Mouse (Mus musculus) forebrain, embryonic 11.5 days (tissue): ENCODE measurements around the gene Donson. TPM values are rescaled to one million over a fixed set of nuclear protein-coding genes. Genes with fewer than 3 reads are reported as not detected.

Experiments used
- ATAC-seq: fragments of 200-750 bp; cut with Nextera tagmentation; replicated peaks from 2 replicates; pipeline ENCODE4 v1.8.0; 2017; ENCODE audit warnings: moderate TSS enrichment; ENCODE audit not compliant: low FRiP score
- DNase-seq: peaks from one replicate; pipeline ENCODE4 v3.0.0-alpha.2; 2017; ENCODE audit warnings: low spot score
- H3K27ac ChIP-seq: fragments of 300-500 bp; sonication (generic); 2 replicates; pipeline ENCODE4 v1.5.1; 2014; ENCODE audit warnings: low read depth, low read length
- H3K27me3 ChIP-seq: fragments of 300-500 bp; sonication (generic); 2 replicates; pipeline ENCODE4 v1.6.1; 2014; ENCODE audit warnings: mild to moderate bottlenecking, low read length, mixed read lengths; ENCODE audit not compliant: control insufficient read depth, insufficient read depth
- H3K36me3 ChIP-seq: fragments of 300-500 bp; sonication (generic); 2 replicates; pipeline ENCODE4 v1.6.1; 2014; ENCODE audit warnings: mild to moderate bottlenecking, low read length, moderate library complexity, mixed read lengths; ENCODE audit not compliant: control insufficient read depth, insufficient read depth
- H3K4me1 ChIP-seq: fragments of 300-500 bp; sonication (generic); replicated peaks from 2 replicates; pipeline ENCODE4 v1.6.1; 2014; ENCODE audit warnings: low read length, mixed read lengths; ENCODE audit not compliant: control insufficient read depth, insufficient read depth
- H3K4me2 ChIP-seq: fragments of 300-500 bp; sonication (generic); 2 replicates; pipeline ENCODE4 v1.6.1; 2014; ENCODE audit warnings: low read depth, mild to moderate bottlenecking, low read length, moderate library complexity, mixed read lengths; ENCODE audit not compliant: severe bottlenecking
- H3K4me3 ChIP-seq: fragments of 300-500 bp; sonication (generic); 2 replicates; pipeline ENCODE4 v1.5.1; 2014; ENCODE audit warnings: low read depth, low read length
- H3K9ac ChIP-seq: fragments of 300-500 bp; sonication (generic); 2 replicates; pipeline ENCODE4 v1.6.1; 2014; ENCODE audit warnings: low read length
- H3K9me3 ChIP-seq: fragments of 300-500 bp; sonication (generic); 2 replicates; pipeline ENCODE4 v1.6.1; 2016; ENCODE audit warnings: low read length, mixed read lengths; ENCODE audit not compliant: control insufficient read depth
- WGBS: fragments of 180-500 bp; shearing (Covaris S2); extraction: QIAGEN DNeasy Blood & Tissue Kit; methylation state at CpG from one replicate; pipeline ENCODE4 v1.1.7; 2014; 5-methylcytosine and 5-hydroxymethylcytosine counted together
- polyA plus RNA-seq: library from polyadenylated mRNA; unstranded; fragments of >200 nt; fragmentation: Nextera tagmentation; extraction: Ambion mirVana; gene quantifications from 2 replicates; pipeline ENCODE4 v1.2.1, GENCODE M21; 2014

Gene Donson
- polyA plus RNA-seq, 1 experiment from 2014 or later, result 42.1 TPM

DNA sequence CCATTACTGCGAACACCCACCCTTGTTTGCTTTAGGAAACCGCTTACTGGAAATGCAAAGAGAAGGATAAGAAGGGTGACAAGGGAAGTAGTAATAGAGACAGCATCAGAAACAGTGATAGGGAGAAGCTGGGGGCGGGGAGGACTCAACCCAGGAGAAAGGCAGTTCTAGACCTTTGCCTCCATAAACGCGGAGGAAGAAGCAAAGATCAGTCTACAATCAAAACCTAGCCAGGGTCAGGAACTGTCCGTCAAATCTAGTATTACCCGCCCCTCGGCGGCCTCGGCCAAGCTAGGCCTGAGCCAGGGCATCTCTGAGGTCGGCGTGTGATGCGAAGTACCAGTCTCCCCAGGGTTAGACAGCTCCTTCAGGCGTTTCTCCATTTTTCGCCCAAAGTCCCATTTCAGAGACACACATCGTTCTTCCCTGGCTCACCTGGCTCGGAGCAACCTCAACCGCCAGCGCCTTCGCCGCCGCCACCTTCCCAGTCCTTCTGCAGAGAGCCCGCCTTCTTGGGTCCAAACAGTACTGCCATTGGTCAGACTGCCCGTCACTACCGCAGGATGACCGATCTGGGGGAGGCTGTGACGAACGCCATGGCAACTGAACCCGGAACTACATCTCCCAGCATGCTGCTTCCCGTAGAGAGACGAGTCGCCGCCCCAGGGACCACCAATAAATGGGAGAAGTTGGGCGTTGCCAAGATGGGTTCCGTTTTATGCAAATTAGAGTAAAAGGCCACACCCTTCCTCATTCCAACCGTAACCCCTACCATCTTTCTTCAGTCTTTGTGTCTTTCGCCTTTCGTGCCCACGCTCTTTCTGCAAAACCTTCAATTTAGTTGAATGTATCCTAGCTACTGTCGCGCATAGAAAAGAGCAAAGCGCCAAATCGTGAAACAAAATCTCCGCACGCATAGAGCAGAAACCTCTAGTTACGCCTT lies 39.8 kb upstream of the Donson start, which contains the start of gene Cryzl1:
Gene Cryzl1, minus strand, starts transcription at position 853 of the 943 bp plus-strand sequence.
- peaks cover 6% of the 10 kb centered on the region; the same call in 1 of the 2 replicates for H3K4me1 ChIP-seq
- no peaks in the 10 kb centered on the region for H3K36me3 ChIP-seq

DNA sequence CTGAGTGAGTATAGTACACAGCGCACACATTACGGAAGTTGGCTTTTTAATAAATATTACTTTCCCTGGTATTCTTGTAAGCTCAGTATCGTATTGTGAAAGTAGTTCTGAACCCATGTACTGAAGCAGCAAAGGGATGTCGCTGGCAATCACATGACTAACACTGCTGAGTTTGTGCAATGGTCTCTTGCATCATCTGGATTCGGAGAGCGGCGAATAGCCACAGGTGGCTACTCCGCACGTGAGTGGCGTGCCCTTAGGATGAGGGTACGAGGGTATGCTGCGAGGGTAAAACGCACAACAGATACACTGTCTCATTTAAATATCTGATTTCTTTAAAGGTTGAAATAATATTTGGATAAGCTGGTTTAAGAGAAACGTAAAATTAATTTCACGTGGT lies 38.9 kb upstream of the Donson start:
- WGBS, result 90% methylated on average over 15 of the region's 15 CpGs
- H3K9ac ChIP-seq, result peak overlapping the region; percentile 68; the same call in 1 of the 2 replicates
- no peaks in the 10 kb centered on the region for H3K9me3 ChIP-seq
- peak overlapping the region; percentile 94 for H3K4me3 ChIP-seq
- no peaks in the 10 kb centered on the region for H3K36me3 ChIP-seq
- H3K27me3 ChIP-seq, result no peaks in the 10 kb centered on the region
- peak overlapping the region; percentile 81 for H3K4me2 ChIP-seq
- no peak overlapping the region for H3K27ac ChIP-seq
- DNase-seq (no peak), ATAC-seq (no peak)
- peaks cover 6% of the 10 kb centered on the region; the same call in 1 of the 2 replicates for H3K4me1 ChIP-seq

More for the DNA sequence above, 39.8 kb upstream of the Donson start, which contains the start of gene Cryzl1:
- Histone ChIP-seq H3K27ac (peak within 1 kb of the TSS; percentile 92), H3K9me3 (no peaks in the 10 kb centered on the region), H3K4me3 (peak within 1 kb of the TSS; percentile 94), H3K27me3 (no peaks in the 10 kb centered on the region), H3K9ac (peak within 1 kb of the TSS; percentile 91), H3K4me2 (peak within 1 kb of the TSS; percentile 81)
- ATAC-seq, result peak; percentile 95
- DNase-seq, result peak; percentile 98
- WGBS, result 1% methylated on average over 46 of the region's 46 CpGs

DNA sequence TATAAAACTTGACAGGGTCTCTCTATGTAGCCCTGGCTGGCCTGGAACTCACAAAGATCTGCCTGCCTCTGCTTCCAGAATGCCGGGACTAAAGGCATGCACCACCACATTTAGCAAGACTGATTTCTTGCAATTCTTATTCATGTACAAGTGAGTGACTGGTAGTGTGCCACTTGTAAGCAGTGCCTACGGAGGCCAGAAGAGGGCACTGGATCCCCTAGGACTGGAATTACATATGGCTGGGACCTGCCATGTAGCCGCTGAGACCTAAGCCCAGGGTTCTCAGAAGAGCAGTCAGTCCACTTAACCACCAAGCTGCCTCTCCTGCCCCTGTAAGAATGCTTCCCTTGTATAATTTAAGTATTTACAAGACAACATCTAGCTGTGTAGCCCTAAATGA lies 35.7 kb upstream of the Donson start:
- Histone ChIP-seq H3K9me3 (no peaks in the 10 kb centered on the region), H3K36me3 (no peaks in the 10 kb centered on the region; the same call in 1 of the 2 replicates), H3K27me3 (no peaks in the 10 kb centered on the region), H3K27ac (no peak overlapping the region), H3K9ac (no peak overlapping the region), H3K4me2 (no peak overlapping the region), H3K4me1 (peaks cover 4% of the 10 kb centered on the region; the same call in 1 of the 2 replicates), H3K4me3 (no peak overlapping the region)
- ATAC-seq (no peak), DNase-seq (peak; percentile 68)
- 36% methylated on average over 3 of the region's 3 CpGs for WGBS

DNA sequence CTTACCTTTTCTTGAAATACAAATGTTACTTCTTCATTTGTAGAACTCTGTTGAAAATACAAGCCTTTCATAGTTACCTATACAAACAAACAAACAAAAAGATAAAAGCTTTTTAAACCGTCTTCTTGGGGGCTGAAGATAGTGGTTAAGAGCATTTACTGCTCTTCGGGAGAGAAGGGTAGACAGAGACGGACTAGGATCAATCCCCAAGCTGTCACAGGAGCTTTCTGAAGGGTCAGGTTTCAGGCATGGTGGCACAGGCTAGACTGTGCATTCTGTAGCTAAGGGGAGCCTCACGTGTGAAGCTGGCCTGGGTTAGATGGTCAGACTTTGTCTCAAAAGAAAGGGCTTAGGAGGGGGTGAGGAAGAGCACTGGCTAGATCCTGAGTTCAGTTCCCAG lies 28.8 kb upstream of the Donson start:
- H3K9ac ChIP-seq, result no peak overlapping the region
- no peak overlapping the region for H3K4me2 ChIP-seq
- WGBS, result 90% methylated on average over 4 of the region's 4 CpGs
- H3K4me1 ChIP-seq, result no peaks in the 10 kb centered on the region
- H3K27me3 ChIP-seq, result no peaks in the 10 kb centered on the region
- H3K4me3 ChIP-seq, result no peak overlapping the region
- DNase-seq, result no peak
- H3K27ac ChIP-seq, result 0 out of 2 replicates have a peak overlapping the region, but pooled peaks have one; percentile 41
- no peaks in the 10 kb centered on the region; the same call in 1 of the 2 replicates for H3K36me3 ChIP-seq
- no peaks in the 10 kb centered on the region for H3K9me3 ChIP-seq
- ATAC-seq, result no peak

DNA sequence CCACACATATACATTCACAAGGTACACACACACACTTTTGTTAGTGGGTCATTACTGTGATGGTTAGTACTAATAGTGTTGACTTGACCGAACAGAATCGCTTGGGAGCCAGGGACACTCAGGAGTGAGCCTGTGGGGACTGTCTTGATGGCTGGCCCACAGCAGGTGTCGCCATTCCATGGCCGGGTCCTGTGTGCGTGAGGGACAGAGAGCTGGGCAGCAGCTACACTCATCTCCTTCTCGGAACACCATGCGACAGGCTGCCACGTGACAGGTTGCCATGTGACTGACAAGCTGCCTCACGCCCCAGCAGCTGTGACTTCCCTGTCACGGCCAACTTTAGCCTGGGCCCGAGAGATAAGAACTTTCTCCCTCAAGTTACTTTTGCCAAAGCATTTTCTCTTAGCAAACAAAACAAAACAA lies 28.4 kb upstream of the Donson start:
- H3K9ac ChIP-seq, result no peak overlapping the region
- no peak for DNase-seq
- H3K27ac ChIP-seq, result no peak overlapping the region
- no peaks in the 10 kb centered on the region for H3K27me3 ChIP-seq
- 87% methylated on average over 11 of the region's 11 CpGs for WGBS
- no peaks in the 10 kb centered on the region for H3K9me3 ChIP-seq
- H3K36me3 ChIP-seq, result no peaks in the 10 kb centered on the region; the same call in 1 of the 2 replicates
- H3K4me2 ChIP-seq, result no peak overlapping the region
- no peaks in the 10 kb centered on the region for H3K4me1 ChIP-seq
- H3K4me3 ChIP-seq, result no peak overlapping the region
- ATAC-seq, result no peak

DNA sequence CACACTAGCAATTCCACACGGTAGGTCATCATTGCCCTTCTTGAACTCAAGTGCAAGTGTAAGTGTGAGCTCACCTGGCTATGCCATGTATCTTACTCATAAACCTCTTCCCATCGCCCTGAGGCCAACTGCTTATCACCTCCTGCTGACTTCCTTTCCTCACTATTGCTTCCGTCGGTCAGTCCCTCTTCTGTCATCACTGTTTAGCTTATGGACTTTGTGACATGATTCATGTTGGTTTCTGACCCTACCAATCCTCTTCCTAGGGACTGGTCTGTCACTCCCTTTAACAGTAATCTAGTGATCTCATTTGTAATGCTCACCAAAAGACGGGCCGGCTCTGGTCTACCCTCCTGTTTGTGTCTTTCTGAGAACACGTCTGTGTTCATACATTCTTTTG lies 21.7 kb upstream of the Donson start:
- Histone ChIP-seq H3K27me3 (no peaks in the 10 kb centered on the region), H3K9me3 (no peaks in the 10 kb centered on the region), H3K4me2 (no peak overlapping the region), H3K4me1 (no peaks in the 10 kb centered on the region), H3K36me3 (peaks cover 6% of the 10 kb centered on the region; the same call in 1 of the 2 replicates), H3K27ac (no peak overlapping the region), H3K4me3 (no peak overlapping the region), H3K9ac (no peak overlapping the region)
- ATAC-seq, result no peak
- 91% methylated on average over 7 of the region's 7 CpGs for whole genome bisulfite sequencing
- DNase-seq, result no peak

DNA sequence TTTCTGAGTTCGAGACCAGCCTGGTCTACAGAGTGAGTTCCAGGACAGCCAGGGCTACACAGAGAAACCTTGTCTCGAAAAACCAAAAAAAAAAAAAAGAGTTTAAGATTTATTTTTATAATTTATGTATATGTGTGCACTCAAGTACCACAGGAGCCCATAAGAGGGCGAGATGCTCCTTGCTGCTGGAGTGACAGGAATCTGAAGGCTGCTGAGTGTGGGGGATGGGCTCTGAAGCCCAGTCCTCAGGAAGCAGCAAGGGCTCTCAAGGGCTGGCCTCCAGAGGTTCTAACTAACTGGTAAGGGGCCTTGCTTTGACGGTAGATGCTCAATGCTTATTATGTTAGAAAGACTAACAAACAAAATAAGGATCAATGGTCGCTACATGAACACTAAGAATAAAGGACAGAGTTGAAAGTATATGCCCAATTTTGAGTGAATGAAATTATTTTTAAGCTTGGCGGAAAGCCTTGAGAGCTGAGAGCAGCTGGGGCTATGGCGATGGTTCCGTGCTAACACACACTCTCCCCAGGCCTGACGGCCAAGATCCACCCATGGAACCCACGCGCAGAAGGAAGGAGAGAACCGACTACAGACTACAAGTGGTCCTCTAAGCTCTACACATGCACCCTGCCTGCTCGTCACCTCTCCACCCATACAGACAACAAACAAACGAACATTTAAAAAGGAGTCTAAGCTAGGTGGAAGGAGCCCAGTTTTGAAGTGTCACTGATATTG lies 16.2 kb upstream of the Donson start:
- H3K4me1 ChIP-seq, result no peaks in the 10 kb centered on the region
- no peaks in the 10 kb centered on the region for H3K27me3 ChIP-seq
- no peaks in the 10 kb centered on the region for H3K9me3 ChIP-seq
- no peak overlapping the region for H3K4me2 ChIP-seq
- 88% methylated on average over 14 of the region's 14 CpGs for WGBS
- no peak overlapping the region for H3K9ac ChIP-seq
- DNase-seq, result no peak
- peaks cover 6% of the 10 kb centered on the region; the same call in 1 of the 2 replicates for H3K36me3 ChIP-seq
- no peak for ATAC-seq
- H3K27ac ChIP-seq, result no peak overlapping the region
- H3K4me3 ChIP-seq, result no peak overlapping the region

DNA sequence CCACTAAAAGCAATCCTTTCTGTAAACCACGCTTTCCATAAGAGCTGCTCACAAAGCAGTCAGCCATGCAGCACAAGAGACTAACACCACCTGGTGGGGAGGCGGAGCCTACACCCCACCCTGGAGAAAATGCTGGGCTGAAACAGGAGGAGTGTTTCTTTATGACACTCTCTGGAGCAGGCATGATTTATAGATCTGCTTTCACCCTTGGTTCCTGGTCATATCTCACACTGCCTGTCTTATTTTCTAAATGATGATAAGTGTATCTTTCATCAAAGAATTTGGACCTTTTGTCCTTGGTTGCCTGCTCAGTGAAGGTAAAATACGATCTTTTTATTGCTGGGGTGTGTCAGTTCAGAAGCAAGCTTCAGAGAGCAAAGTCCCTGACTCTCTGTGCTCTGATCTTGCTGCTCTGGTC lies 14.2 kb upstream of the Donson start:
- ATAC-seq (no peak), DNase-seq (no peak)
- Histone ChIP-seq H3K27ac (no peak overlapping the region), H3K27me3 (no peaks in the 10 kb centered on the region), H3K36me3 (peaks cover 3% of the 10 kb centered on the region; the same call in 1 of the 2 replicates), H3K4me1 (no peaks in the 10 kb centered on the region), H3K9me3 (no peaks in the 10 kb centered on the region), H3K9ac (no peak overlapping the region), H3K4me3 (no peak overlapping the region), H3K4me2 (no peak overlapping the region)
- 56% methylated on average over 3 of the region's 3 CpGs for WGBS
